Mouse (Mus musculus): Measurements from ENCODE around the gene Fam71b. TPM values are rescaled to one million over a fixed set of nuclear protein-coding genes. Genes with fewer than 3 reads are reported as not detected.

Gene Fam71b
- total RNA-seq, 2 experiments from 2014 or later: not detected

GRCm38 (mm10) chr11:46380097-46380675, 16.2 kb upstream of the Fam71b start:
- intact Hi-C loops (cut with DNase I): no loop called here
- DNase-seq: no peak

DNA sequence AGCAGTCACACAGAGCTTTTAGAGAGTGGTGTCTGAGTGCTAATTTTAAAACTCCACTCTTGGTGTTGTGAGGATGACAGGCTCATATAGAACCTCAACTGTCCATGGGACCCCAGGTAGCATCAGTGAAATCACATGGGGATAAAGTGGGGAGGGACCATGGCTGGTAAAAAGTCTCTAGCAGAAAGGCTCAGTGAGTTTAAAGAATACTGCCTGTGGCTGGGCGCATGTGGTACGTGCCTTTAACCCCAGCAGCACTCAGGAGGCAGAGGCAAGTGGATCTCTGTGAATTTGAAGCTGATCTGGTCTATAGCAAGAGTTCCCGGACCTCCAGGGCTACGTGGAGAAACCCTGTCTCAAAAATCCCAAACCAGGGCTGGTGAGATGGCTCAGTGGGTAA, 13.9 kb upstream of the Fam71b start:
- intact Hi-C loops (cut with DNase I): no loop called here
- DNase-seq: no peak

DNA sequence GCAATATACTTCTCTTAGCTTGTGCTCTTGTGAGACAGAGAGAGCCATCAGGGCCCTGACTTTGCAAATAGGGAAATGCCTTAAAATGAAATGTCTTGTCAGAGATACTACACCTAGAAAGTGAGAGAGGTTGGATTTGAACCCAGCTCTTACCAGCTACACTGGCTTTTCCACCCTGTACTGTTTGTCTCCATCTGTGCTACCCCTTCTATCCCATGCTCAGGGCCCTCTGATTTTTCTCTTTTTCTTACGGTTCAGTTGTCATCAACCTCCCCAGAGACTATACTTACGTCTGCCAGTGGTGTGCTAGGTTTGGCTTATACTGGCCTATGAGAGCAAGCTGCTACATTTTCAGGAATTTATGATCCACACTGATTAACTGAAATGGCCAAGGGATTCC, 11.4 kb upstream of the Fam71b start:
- DNase-seq: no peak

GRCm38 (mm10) chr11:46386556-46386955, 9.8 kb upstream of the Fam71b start:
- DNase-seq: no peak
- intact Hi-C loops (cut with DNase I): no loop called here

More for the DNA sequence above, 11.4 kb upstream of the Fam71b start:
- intact Hi-C loops (cut with DNase I): no loop called here

DNA sequence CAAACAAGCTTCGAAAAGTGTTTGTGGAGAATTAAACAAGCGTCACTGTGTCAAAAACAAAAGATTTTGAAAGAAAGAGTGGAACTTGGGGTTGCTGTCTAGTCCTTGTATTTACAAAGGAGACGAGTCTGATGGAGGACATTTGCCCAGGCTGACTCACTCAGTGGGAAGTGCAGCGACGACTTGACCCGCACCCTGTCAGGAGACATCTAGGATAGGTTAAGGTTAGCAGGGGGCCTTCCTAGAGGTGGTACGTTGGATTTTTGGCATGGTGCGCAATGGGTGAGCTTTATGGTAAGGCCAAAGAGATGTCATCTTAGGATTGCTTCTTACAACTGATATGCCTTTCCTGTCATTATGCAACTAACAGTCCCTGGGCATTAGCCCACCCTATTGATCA, 9.3 kb upstream of the Fam71b start:
- intact Hi-C loops (cut with DNase I): no loop called here
- no peak for DNase-seq

GRCm38 (mm10) chr11:46388438-46388837, 7.9 kb upstream of the Fam71b start:
- intact Hi-C loops (cut with DNase I): no loop called here
- DNase-seq: no peak

GRCm38 (mm10) chr11:46389336-46390117, 6.8 kb upstream of the Fam71b start, which contains the start of gene Itk:
Itk (minus strand) TSS chr11:46389515.
- no peak for DNase-seq

DNA sequence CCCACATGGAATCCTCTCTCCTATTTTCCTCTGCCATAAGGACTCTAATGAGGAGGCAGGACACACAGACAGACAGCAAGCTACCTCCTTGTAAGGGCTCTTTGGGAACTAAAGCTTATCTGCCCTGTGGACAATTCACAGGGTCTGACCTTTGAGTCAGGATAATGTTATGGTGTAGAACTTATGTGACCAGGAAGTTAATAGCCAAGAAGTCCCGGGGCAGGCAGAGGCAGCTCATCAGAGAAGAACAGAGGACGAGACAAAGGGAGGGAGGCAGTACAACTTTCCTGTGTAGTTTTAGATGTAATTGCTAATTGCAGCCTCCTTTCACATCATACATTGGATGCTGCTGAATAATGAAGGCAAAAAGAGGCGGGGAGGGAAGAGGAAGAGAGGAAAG, 5.7 kb upstream of the Fam71b start:
- intact Hi-C loops (cut with DNase I): no loop called here
- DNase-seq: no peak

More at GRCm38 (mm10) chr11:46389336-46390117, 6.8 kb upstream of the Fam71b start, which contains the start of gene Itk:
- intact Hi-C loops (cut with DNase I): no loop called here

DNA sequence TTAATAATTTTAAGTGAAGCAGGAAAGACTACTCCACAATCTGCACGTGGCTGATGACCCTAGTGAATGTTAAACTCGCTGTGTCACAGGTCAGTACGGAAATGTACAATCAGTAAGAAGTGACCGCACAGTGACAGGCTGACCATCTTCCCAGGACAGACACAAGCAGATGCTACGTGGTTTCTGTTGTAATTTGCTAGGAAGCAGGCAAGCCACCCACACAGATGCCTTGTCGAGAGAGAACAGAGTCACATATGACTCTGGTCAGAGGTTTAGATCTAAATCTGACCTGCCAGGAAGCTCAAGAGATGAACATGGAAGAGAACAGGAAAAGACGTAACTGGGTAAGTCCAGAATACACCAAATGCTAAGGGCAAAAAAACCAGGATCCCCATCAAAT, 3.5 kb upstream of the Fam71b start:
- no peak for DNase-seq
- intact Hi-C loops (cut with DNase I): no loop called here

DNA sequence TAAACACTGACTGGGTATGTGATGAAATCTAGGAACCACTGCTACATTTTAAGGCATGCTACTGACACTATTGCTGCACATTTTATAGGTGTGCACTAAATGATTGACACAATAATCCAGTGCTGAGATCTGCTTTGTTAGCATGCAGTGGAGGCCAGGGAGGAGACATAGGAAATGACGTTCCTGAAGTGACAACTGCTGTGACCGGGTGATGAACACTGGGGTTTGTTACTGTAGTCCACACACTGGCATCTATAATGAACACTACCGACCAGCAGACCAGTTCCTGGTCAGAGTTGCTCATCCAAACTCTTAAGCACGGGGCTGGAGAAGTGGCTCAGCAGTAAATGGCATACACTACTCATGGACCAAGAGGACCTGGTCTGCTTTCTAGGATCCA, 2.9 kb upstream of the Fam71b start:
- DNase-seq: no peak
- intact Hi-C loops (cut with DNase I): no loop called here

GRCm38 (mm10) chr11:46395088-46395487, 1.3 kb upstream of the Fam71b start:
- intact Hi-C loops (cut with DNase I): no loop called here
- DNase-seq: no peak

DNA sequence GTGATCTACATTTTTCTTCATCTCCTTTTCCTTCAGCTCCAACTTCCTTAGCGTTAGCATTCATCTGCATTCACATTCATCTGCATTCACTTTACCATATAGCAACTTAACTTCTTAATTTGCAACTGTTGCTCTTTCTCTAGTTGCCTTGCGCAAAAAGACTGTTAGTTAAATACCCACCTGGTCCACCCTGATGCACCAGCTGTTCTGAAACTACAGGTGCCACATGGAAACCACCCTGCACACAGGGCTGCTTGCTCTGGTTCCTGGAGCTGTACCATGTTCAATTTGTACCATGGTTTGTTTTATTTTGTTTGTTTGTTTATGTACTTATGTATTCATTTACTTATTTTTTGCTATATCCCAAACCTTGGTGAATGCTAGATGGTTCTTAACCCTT, 661 bp upstream of the Fam71b start:
- intact Hi-C loops (cut with DNase I): no loop called here
- DNase-seq: no peak

DNA sequence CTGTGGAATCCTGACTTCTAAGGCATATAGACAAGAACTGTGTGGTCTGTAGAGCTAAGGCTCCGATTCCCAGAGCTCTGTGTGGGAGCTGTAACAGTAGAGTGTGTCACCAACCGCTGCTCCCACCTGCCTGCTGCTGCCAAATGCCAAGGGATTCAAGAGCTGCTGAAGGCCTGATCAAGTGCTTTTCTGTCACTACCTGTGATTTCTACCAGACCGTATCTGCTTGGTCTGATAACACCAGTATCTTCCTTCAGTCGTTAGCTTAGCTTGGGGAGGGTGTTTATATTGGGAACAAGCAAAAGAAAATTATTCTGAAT, 461 bp downstream of the Fam71b start:
- intact Hi-C loops (cut with DNase I): no loop called here
- DNase-seq: no peak

DNA sequence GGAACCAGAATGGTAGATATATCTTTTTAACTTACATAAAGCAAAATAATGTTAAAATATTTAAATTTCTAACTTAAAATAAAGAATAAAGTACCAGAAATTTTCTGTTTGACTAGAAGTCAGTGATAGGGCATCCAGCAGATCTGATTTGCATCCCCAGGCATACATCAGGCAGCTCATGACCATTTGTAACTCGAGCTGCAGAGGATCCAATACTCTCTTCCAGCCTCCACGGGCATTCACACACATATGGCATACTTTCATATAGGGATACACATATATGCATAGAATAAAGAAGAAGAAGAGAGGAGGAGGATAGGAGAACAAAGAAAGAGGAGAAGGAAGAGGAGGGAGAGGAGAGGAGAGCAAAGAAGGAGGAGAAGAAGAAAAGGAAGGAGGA, 1.5 kb downstream of the Fam71b start:
- no peak for DNase-seq
- intact Hi-C loops (cut with DNase I): no loop called here

GRCm38 (mm10) chr11:46398473-46398872, 2.1 kb downstream of the Fam71b start:
- no peak for DNase-seq
- intact Hi-C loops (cut with DNase I): no loop called here

GRCm38 (mm10) chr11:46398933-46399383, 2.6 kb downstream of the Fam71b start:
- intact Hi-C loops (cut with DNase I): no loop called here
- no peak for DNase-seq

GRCm38 (mm10) chr11:46401555-46401954, 5.2 kb downstream of the Fam71b start:
- intact Hi-C loops (cut with DNase I): no loop called here
- no peak for DNase-seq

DNA sequence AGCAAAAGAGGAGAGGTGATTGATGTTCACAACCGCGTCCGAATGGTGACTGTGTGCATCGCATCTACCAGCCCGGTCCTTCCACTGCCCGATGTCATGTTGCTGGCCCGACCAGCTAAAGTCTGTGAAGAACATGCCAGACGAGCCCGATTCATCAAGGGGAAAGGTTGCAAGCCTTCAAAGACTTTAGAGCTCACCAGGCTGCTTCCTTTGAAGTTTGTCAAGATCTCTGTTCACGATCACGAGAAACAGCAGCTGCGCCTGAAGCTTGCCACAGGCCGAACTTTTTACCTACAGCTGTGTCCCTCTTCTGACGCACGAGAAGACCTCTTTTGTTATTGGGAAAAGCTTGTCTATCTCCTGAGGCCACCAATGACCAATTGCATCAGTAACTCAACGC, 8.6 kb downstream of the Fam71b start:
- intact Hi-C loops (cut with DNase I): no loop called here
- DNase-seq: no peak

- no peak for DNase-seq
- intact Hi-C loops (cut with DNase I): no loop called here
Measured at GRCm38 (mm10) chr11:46406721-46407120, 10.4 kb downstream of the Fam71b start.

DNA sequence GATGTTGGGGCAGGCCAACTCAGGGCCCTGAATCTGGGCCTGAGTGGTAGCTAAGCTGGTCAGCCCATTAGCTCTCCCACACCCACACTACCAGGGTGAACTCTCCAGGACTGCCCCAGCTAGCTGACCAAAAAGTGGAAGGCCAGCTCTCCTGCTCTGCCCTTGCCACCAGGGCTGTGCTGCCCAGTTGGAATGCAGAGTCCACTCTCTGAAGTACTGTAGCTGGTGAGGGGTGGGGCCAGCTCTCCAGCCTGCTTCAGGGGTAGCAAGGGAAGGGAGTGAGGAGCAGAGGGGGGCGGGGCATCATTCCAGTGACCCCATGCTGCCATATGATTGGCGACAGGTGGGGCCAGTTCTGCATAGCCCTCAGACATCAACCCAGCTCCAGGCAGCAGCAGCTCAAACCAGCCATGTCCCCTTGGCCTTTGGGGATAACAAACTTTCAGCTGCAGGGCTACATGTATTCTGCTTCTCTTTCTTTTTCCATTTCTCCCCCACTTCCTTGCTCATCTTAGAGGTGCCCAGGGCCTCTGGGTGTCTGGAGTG, 13.7 kb downstream of the Fam71b start:
- DNase-seq: no peak
- intact Hi-C loops (cut with DNase I): no loop called here

GRCm38 (mm10) chr11:46418438-46418837, 22.1 kb downstream of the Fam71b start:
- DNase-seq: no peak

GRCm38 (mm10) chr11:46418860-46419259, 22.5 kb downstream of the Fam71b start:
- intact Hi-C loops (cut with DNase I): no loop called here
- no peak for DNase-seq

More at GRCm38 (mm10) chr11:46418438-46418837, 22.1 kb downstream of the Fam71b start:
- intact Hi-C loops (cut with DNase I): no loop called here

All from gastrocnemius, postnatal 36 days (tissue).